Mouse (Mus musculus): ENCODE results near the gene Uaca. TPM values are rescaled to one million over a fixed set of nuclear protein-coding genes. Genes with fewer than 3 reads are reported as not detected.

Gene Uaca
- total RNA-seq, 4 experiments from 2014 or later = 122 to 163 (median 140) TPM

Other genes starting within 250 kb of the Uaca start
- 1 to 10 TPM; 1.7 to 3.3 (median 1.9) TPM for gene Lrrc49, start 106.4 kb upstream of the Uaca start, total RNA-seq (2022)
- 1 to 10 TPM in 2 of 4 experiments, under 1 TPM in 2; 0.80 to 2.2 (median 1.3) TPM for gene Larp6, start 81.6 kb upstream of the Uaca start, total RNA-seq (2022)